Mouse (Mus musculus) stomach, postnatal 0 days (tissue): ENCODE results near the gene Fnip2. TPM values are rescaled to one million over a fixed set of nuclear protein-coding genes. Genes with fewer than 3 reads are reported as not detected.

Source experiments
- ATAC-seq: fragments of 200-750 bp; cut with Nextera tagmentation; 2 replicates; pipeline ENCODE4 v1.8.0; 2017; ENCODE audit not compliant: low FRiP score, low TSS enrichment
- DNase-seq: peaks from one replicate; pipeline ENCODE4 v3.0.0-alpha.2; 2016; ENCODE audit warnings: low spot score
- H3K27ac ChIP-seq: fragments of 300-500 bp; sonication (generic); replicated peaks from 2 replicates; pipeline ENCODE4 v1.5.1; 2014; ENCODE audit warnings: mild to moderate bottlenecking, control low read depth
- H3K27me3 ChIP-seq: fragments of 300-500 bp; sonication (generic); 2 replicates; pipeline ENCODE4 v1.6.1; 2014; ENCODE audit warnings: low read length; ENCODE audit not compliant: control insufficient read depth, insufficient read depth
- H3K36me3 ChIP-seq: fragments of 300-500 bp; sonication (generic); 2 replicates; pipeline ENCODE4 v1.6.1; 2014; ENCODE audit warnings: low read length, mixed read lengths; ENCODE audit not compliant: control insufficient read depth, insufficient read depth
- H3K4me1 ChIP-seq: fragments of 300-500 bp; sonication (generic); replicated peaks from 2 replicates; pipeline ENCODE4 v1.6.1; 2014; ENCODE audit warnings: antibody characterized with exemption; ENCODE audit not compliant: control insufficient read depth, insufficient read depth
- H3K4me2 ChIP-seq: fragments of 300-500 bp; sonication (generic); replicated peaks from 2 replicates; pipeline ENCODE4 v1.6.1; 2014; ENCODE audit warnings: low read depth, mild to moderate bottlenecking, control low read depth, moderate library complexity
- H3K4me3 ChIP-seq: fragments of 300-500 bp; sonication (generic); 2 replicates; pipeline ENCODE4 v1.5.1; 2014; ENCODE audit warnings: low read depth, low read length, control low read depth
- H3K9ac ChIP-seq: fragments of 300-500 bp; sonication (generic); 2 replicates; pipeline ENCODE4 v1.6.1; 2014; ENCODE audit warnings: mild to moderate bottlenecking, low read length, control low read depth, mixed read lengths
- H3K9me3 ChIP-seq: fragments of 300-500 bp; sonication (generic); 2 replicates; pipeline ENCODE4 v1.6.1; 2016; ENCODE audit warnings: low read length; ENCODE audit not compliant: control insufficient read depth
- CTCF ChIP-seq: IDR thresholded peaks from 2 replicates; pipeline ENCODE4 v1.5.1; 2016; ENCODE audit warnings: antibody characterized with exemption, low read depth, mild to moderate bottlenecking, moderate library complexity
- EP300 ChIP-seq: optimal IDR thresholded peaks from 2 replicates; pipeline ENCODE3; 2016; ENCODE audit warnings: antibody characterized with exemption
- WGBS: fragments of 180-500 bp; shearing (Covaris S2); extraction: QIAGEN DNeasy Blood & Tissue Kit; methylation state at CpG from one replicate; pipeline ENCODE4 v1.1.7; 2014; 5-methylcytosine and 5-hydroxymethylcytosine counted together
- polyA plus RNA-seq: library from polyadenylated mRNA; unstranded; fragments of >200 nt; fragmentation: Nextera tagmentation; extraction: Ambion mirVana; gene quantifications from 2 replicates; pipeline ENCODE4 v1.2.1, GENCODE M21; 2015

Gene Fnip2
- polyA plus RNA-seq, 1 experiment from 2014 or later = 2.5 TPM

GRCm38 (mm10) chr3:79494028-79494427 is 73.6 kb downstream of the Fnip2 start:
- no peak for TF ChIP-seq EP300
- no peak for TF ChIP-seq CTCF
- WGBS = 79% methylated on average over 8 of the region's 8 CpGs
- DNase-seq (no peak), ATAC-seq (no peak)
- peaks cover 10% of the 10 kb centered on the region for H3K36me3 ChIP-seq
- H3K27me3 ChIP-seq = no peaks in the 10 kb centered on the region
- no peak overlapping the region for H3K27ac ChIP-seq
- H3K4me3 ChIP-seq = no peak overlapping the region
- H3K9me3 ChIP-seq = no peaks in the 10 kb centered on the region
- H3K4me2 ChIP-seq = no peak overlapping the region
- H3K4me1 ChIP-seq = no peaks in the 10 kb centered on the region
- no peak overlapping the region for H3K9ac ChIP-seq

GRCm38 (mm10) chr3:79493064-79493463 is 74.5 kb downstream of the Fnip2 start:
- no peak for DNase-seq
- Histone ChIP-seq H3K27ac (no peak overlapping the region), H3K4me3 (no peak overlapping the region), H3K9ac (no peak overlapping the region), H3K4me1 (no peaks in the 10 kb centered on the region), H3K9me3 (no peaks in the 10 kb centered on the region), H3K36me3 (peaks cover 7% of the 10 kb centered on the region), H3K4me2 (no peak overlapping the region), H3K27me3 (no peaks in the 10 kb centered on the region)
- WGBS = 97% methylated on average over 10 of the region's 10 CpGs
- TF ChIP-seq CTCF (no peak), EP300 (no peak)
- ATAC-seq = no peak

- TF ChIP-seq CTCF = no peak
- TF ChIP-seq EP300 = no peak
- WGBS = 60% methylated on average over 3 of the region's 3 CpGs
- H3K4me1 ChIP-seq = no peaks in the 10 kb centered on the region
Observed at GRCm38 (mm10) chr3:79491614-79492013, 76.0 kb downstream of the Fnip2 start.

GRCm38 (mm10) chr3:79490102-79490501 is 77.5 kb downstream of the Fnip2 start:
- no peaks in the 10 kb centered on the region for H3K4me1 ChIP-seq
- H3K27ac ChIP-seq = no peak overlapping the region
- TF ChIP-seq EP300 = no peak
- TF ChIP-seq CTCF = no peak
- peaks cover 7% of the 10 kb centered on the region for H3K36me3 ChIP-seq
- WGBS = 69% methylated on average over 5 of the region's 5 CpGs
- no peak overlapping the region for H3K9ac ChIP-seq
- no peak for DNase-seq
- no peak overlapping the region for H3K4me2 ChIP-seq
- H3K9me3 ChIP-seq = no peaks in the 10 kb centered on the region
- H3K4me3 ChIP-seq = no peak overlapping the region
- peak; percentile 92 for ATAC-seq
- H3K27me3 ChIP-seq = no peaks in the 10 kb centered on the region

More at GRCm38 (mm10) chr3:79491614-79492013, 76.0 kb downstream of the Fnip2 start:
- no peaks in the 10 kb centered on the region for H3K9me3 ChIP-seq
- no peak for ATAC-seq
- no peak overlapping the region for H3K4me2 ChIP-seq
- H3K9ac ChIP-seq = no peak overlapping the region
- DNase-seq = no peak
- no peaks in the 10 kb centered on the region for H3K27me3 ChIP-seq
- peaks cover 7% of the 10 kb centered on the region for H3K36me3 ChIP-seq
- H3K4me3 ChIP-seq = no peak overlapping the region
- no peak overlapping the region for H3K27ac ChIP-seq

- Histone ChIP-seq H3K27me3 (no peaks in the 10 kb centered on the region), H3K4me1 (no peaks in the 10 kb centered on the region), H3K36me3 (peaks cover 6% of the 10 kb centered on the region), H3K4me3 (no peak overlapping the region), H3K27ac (no peak overlapping the region), H3K9ac (no peak overlapping the region), H3K9me3 (no peaks in the 10 kb centered on the region), H3K4me2 (no peak overlapping the region)
- ATAC-seq (peak; percentile 73), DNase-seq (no peak)
- 90% methylated on average over 7 of the region's 7 CpGs for WGBS
- TF ChIP-seq EP300 (no peak), CTCF (no peak)
Observed at GRCm38 (mm10) chr3:79488025-79488424, 79.6 kb downstream of the Fnip2 start.

- ATAC-seq (no peak), DNase-seq (no peak)
- Histone ChIP-seq H3K9ac (no peak overlapping the region), H3K4me3 (no peak overlapping the region), H3K27ac (0 out of 2 replicates have a peak overlapping the region, but pooled peaks have one; percentile 24), H3K36me3 (peaks cover 7% of the 10 kb centered on the region), H3K4me2 (no peak overlapping the region), H3K4me1 (no peaks in the 10 kb centered on the region), H3K27me3 (no peaks in the 10 kb centered on the region), H3K9me3 (no peaks in the 10 kb centered on the region)
- no peak for TF ChIP-seq CTCF
- WGBS = 87% methylated on average over 16 of the region's 16 CpGs
Observed at GRCm38 (mm10) chr3:79484286-79485063, 83.1 kb downstream of the Fnip2 start.
